Mouse (Mus musculus) CH12.LX (cell line): ENCODE data around the gene Daam1. TPM values are rescaled to one million over a fixed set of nuclear protein-coding genes. Genes with fewer than 3 reads are reported as not detected.

ENCODE experiments used
- DNase-seq: peaks from one replicate; pipeline ENCODE4 v3.0.0-alpha.2; 2013; ENCODE audit errors: extremely low read depth
- H3K27ac ChIP-seq: 2 replicates; pipeline ENCODE4 v1.5.1; 2012; ENCODE audit warnings: low read depth, mild to moderate bottlenecking, control low read depth, moderate library complexity; ENCODE audit not compliant: insufficient read depth
- H3K27me3 ChIP-seq: replicated peaks from 2 replicates; pipeline ENCODE3; 2012; ENCODE audit warnings: inconsistent platforms
- H3K36me3 ChIP-seq, 2 experiments: replicated peaks in 1 of 2; 2 replicates each; pipeline versions ENCODE3 to v1.6.1; 2012; ENCODE audit warnings: inconsistent platforms in 1 of 2, low read length in 1 of 2, mild to moderate bottlenecking in 1 of 2, mixed read lengths in 1 of 2, moderate library complexity in 1 of 2; ENCODE audit not compliant: control insufficient read depth in 1 of 2, insufficient read depth in 1 of 2
- H3K4me1 ChIP-seq, 2 experiments: 2 replicates each; pipeline ENCODE4 v1.6.1; 2012; ENCODE audit warnings: inconsistent platforms in 1 of 2, moderate library complexity in 1 of 2; ENCODE audit not compliant: insufficient read depth in 2 of 2, control insufficient read depth in 1 of 2
- H3K4me2 ChIP-seq: 2 replicates; pipeline ENCODE4 v1.6.1; 2012; ENCODE audit warnings: low read depth, mild to moderate bottlenecking, control low read depth; ENCODE audit not compliant: poor library complexity, insufficient read depth, severe bottlenecking
- H3K4me3 ChIP-seq, 3 experiments: fragments of 150-350 bp in 1 of 3; sonication (generic) in 1 of 3; replicated peaks in 1 of 3; 2 replicates each; pipeline versions ENCODE3 to v1.5.1; 2011 to 2012; ENCODE audit warnings: low read depth in 2 of 3, low read length in 2 of 3, mild to moderate bottlenecking in 2 of 3, moderate library complexity in 2 of 3, control low read depth in 1 of 3, improper control_type of control experiment in 1 of 3, inconsistent platforms in 1 of 3, mixed read lengths in 1 of 3; ENCODE audit not compliant: poor library complexity in 1 of 3
- H3K79me2 ChIP-seq: replicated peaks from 2 replicates; pipeline ENCODE4 v1.6.1; 2012; ENCODE audit warnings: mild to moderate bottlenecking, moderate library complexity; ENCODE audit not compliant: control insufficient read depth, poor library complexity, insufficient read depth, severe bottlenecking; ENCODE audit errors: extremely low read depth
- H3K9ac ChIP-seq: 2 replicates; pipeline ENCODE4 v1.6.1; 2012; ENCODE audit warnings: low read depth, mild to moderate bottlenecking, control low read depth, moderate library complexity; ENCODE audit not compliant: insufficient read depth
- H3K9me3 ChIP-seq: replicated peaks from 2 replicates; pipeline ENCODE3; 2012; ENCODE audit warnings: low read length, inconsistent platforms, mixed read lengths
- BHLHE40 ChIP-seq: IDR thresholded peaks from 2 replicates; pipeline ENCODE4 v1.6.1; 2011; ENCODE audit warnings: mild to moderate bottlenecking, low read depth, low read length, improper control_type of control experiment
- CHD1 ChIP-seq: IDR thresholded peaks from 2 replicates; pipeline ENCODE4 v1.6.1; 2012; ENCODE audit warnings: low read depth, low read length, improper control_type of control experiment, inconsistent platforms
- CTCF ChIP-seq, 2 experiments: IDR thresholded peaks in 1 of 2; conservative IDR thresholded peaks in 1 of 2; 2 replicates each; pipeline ENCODE4 v1.5.1; 2011 to 2012; ENCODE audit warnings: low read depth in 2 of 2, low read length in 2 of 2, improper control_type of control experiment in 1 of 2, inconsistent platforms in 1 of 2, mild to moderate bottlenecking in 1 of 2, moderate library complexity in 1 of 2
- E2F4 ChIP-seq: IDR thresholded peaks from 2 replicates; pipeline ENCODE4 v1.6.1; 2011; ENCODE audit warnings: low read depth, low read length, improper control_type of control experiment; ENCODE audit not compliant: insufficient replicate concordance
- ELF1 ChIP-seq: IDR thresholded peaks from 2 replicates; pipeline ENCODE4 v1.6.1; 2014; ENCODE audit warnings: low read depth, mild to moderate bottlenecking, inconsistent platforms, low read length, improper control_type of control experiment
- EP300 ChIP-seq: IDR thresholded peaks from 2 replicates; pipeline ENCODE4 v1.6.1; 2011; ENCODE audit warnings: low read length, improper control_type of control experiment
- HCFC1 ChIP-seq: IDR thresholded peaks from 2 replicates; pipeline ENCODE4 v1.6.1; 2012; ENCODE audit warnings: low read depth, mild to moderate bottlenecking, inconsistent platforms, low read length, improper control_type of control experiment
- IRF4 ChIP-seq: IDR thresholded peaks from 2 replicates; pipeline ENCODE4 v1.6.1; 2014; ENCODE audit warnings: low read depth, mild to moderate bottlenecking, inconsistent platforms, low read length, improper control_type of control experiment
- JUND ChIP-seq: conservative IDR thresholded peaks from 2 replicates; pipeline ENCODE4 v1.6.1; 2011; ENCODE audit warnings: low read depth, low read length, improper control_type of control experiment
- KAT2A ChIP-seq: IDR thresholded peaks from 2 replicates; pipeline ENCODE4 v1.6.1; 2012; ENCODE audit warnings: low read length, improper control_type of control experiment, inconsistent platforms; ENCODE audit not compliant: insufficient replicate concordance
- MXI1 ChIP-seq: IDR thresholded peaks from 2 replicates; pipeline ENCODE4 v1.6.1; 2011; ENCODE audit warnings: mild to moderate bottlenecking, low read depth, low read length, improper control_type of control experiment
- NELFE ChIP-seq: IDR thresholded peaks from 2 replicates; pipeline ENCODE4 v1.6.1; 2011; ENCODE audit warnings: low read depth, low read length, improper control_type of control experiment
- NRF1 ChIP-seq: IDR thresholded peaks from 2 replicates; pipeline ENCODE4 v1.6.1; 2014; ENCODE audit warnings: low read depth, mild to moderate bottlenecking, inconsistent platforms, low read length, improper control_type of control experiment, moderate library complexity
- SIN3A ChIP-seq: IDR thresholded peaks from 2 replicates; pipeline ENCODE4 v1.6.1; 2012; ENCODE audit warnings: low read length, improper control_type of control experiment, inconsistent platforms
- SMC3 ChIP-seq: IDR thresholded peaks from 2 replicates; pipeline ENCODE4 v1.6.1; 2011; ENCODE audit warnings: low read depth, low read length, improper control_type of control experiment
- UBTF ChIP-seq: IDR thresholded peaks from 2 replicates; pipeline ENCODE4 v1.6.1; 2012; ENCODE audit warnings: low read depth, mild to moderate bottlenecking, inconsistent platforms, low read length, improper control_type of control experiment, moderate library complexity
- ZKSCAN1 ChIP-seq: IDR thresholded peaks from 2 replicates; pipeline ENCODE4 v1.6.1; 2012; ENCODE audit warnings: low read depth, inconsistent platforms, low read length, improper control_type of control experiment, borderline replicate concordance
- ZMIZ1 ChIP-seq: IDR thresholded peaks from 2 replicates; pipeline ENCODE4 v1.6.1; 2012; ENCODE audit warnings: low read depth, mild to moderate bottlenecking, inconsistent platforms, low read length, improper control_type of control experiment
- ZNF384 ChIP-seq: IDR thresholded peaks from 2 replicates; pipeline ENCODE4 v1.6.1; 2012; ENCODE audit warnings: low read depth, low read length, improper control_type of control experiment, inconsistent platforms
- dilution Hi-C: fragments of 300-500 bp; cut with MboI; formaldehyde crosslinking; loops from 2 replicates; pipeline ENCODE4 v1.14.3; 2020; ENCODE audit warnings: low sequenced_read_pairs; ENCODE audit not compliant: extremely low pct_unique_long_range_greater_than_20kb, extremely low pct_ligation_motif_present
- in situ Hi-C: fragments of 300-500 bp; cut with MboI; formaldehyde crosslinking; loops from 3 replicates; pipeline ENCODE4 v1.14.3; 2019; ENCODE audit warnings: low sequenced_read_pairs, low pct_ligation_motif_present, low pct_unique_long_range_greater_than_20kb, mixed read lengths
- polyA plus RNA-seq: library from polyadenylated mRNA; unstranded; fragments of >175 nt; gene quantifications from 2 replicates; pipeline ENCODE4 v1.2.1, GENCODE M21; 2012; ENCODE audit warnings: low read depth; ENCODE audit not compliant: insufficient read length
- total RNA-seq, 2 experiments: library from RNA; depleted of rRNA; stranded (reverse); fragments of 300-350 nt in 1 of 2; fragments of >200 nt in 1 of 2; gene quantifications; 2 replicates each; pipeline ENCODE4 v1.2.3; 2012 to 2014

Daam1 gene
- total and polyA plus RNA-seq, 3 experiments = 10.7 to 27.9 (median 23.6) TPM

DNA sequence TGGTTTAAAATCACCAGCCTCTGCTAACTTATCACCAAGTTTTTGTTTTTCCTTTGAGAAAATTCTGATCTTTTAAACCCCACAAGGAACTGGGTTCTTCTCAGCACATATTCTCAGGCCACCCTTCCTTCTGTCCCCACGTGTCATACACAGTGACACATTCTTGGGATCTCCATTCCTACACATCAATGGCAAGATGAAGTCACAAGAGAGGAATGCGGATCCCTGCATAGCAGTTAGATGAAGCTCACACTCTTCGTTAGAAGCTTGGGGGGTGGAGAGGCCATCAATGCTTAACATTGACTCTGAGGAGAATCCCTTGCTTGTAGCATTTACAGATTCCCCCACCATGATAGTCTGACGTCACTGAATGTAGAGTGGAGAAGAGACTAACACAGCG, 10.8 kb upstream of the Daam1 start:
- Histone ChIP-seq H3K79me2 (no peaks in the 10 kb centered on the region), H3K36me3 (no peaks in the 10 kb centered on the region), H3K4me2 (no peak overlapping the region), H3K4me1 (peaks cover 11 to 25% of the 10 kb centered on the region in 2 experiments; a peak in 3 of 4 replicates), H3K27ac (no peak overlapping the region), H3K4me3 (no peak overlapping the region), H3K9ac (no peak overlapping the region), H3K9me3 (no peaks in the 10 kb centered on the region), H3K27me3 (no peaks in the 10 kb centered on the region)
- TF ChIP-seq ZMIZ1 (no peak), CTCF (conservative IDR thresholded peaks at IDR 0.05 in 1 of 2, IDR thresholded peaks at IDR 0.05 in 1 of 2; ENCODE audit: low read depth in 2 of 2, low read length in 2 of 2) (no peak), E2F4 (no peak), HCFC1 (no peak), SIN3A (no peak), ZNF384 (no peak), EP300 (no peak), KAT2A (no peak), SMC3 (no peak), CHD1 (no peak), MXI1 (no peak), IRF4 (no peak), ZKSCAN1 (no peak), BHLHE40 (no peak), NRF1 (no peak), NELFE (no peak), UBTF (no peak)
- in situ Hi-C loops = loop anchor here (10.0 kb wide), 1 partner anchor 155 kb away; no protein-coding TSS in a partner anchor
- no peak for DNase-seq
- dilution Hi-C loops = no loop called here

DNA sequence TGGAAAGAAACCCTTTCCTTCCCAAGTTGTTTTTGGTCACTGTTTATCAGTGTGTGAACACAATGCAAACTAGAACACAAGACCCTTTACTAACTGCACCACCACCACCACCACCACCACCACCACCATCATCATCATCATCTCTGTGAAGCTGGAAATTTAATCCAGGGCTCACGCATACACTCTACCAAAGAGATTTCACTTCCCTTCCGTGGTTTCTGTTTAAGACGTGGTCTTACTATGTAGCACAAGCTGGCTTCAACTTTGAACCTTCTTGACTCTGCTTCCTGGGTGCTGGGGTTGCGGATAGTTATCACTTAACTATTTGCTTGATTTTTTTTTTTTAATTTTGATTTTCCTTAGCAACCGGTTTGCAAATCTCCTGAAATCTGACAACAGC, 9.6 kb upstream of the Daam1 start:
- Histone ChIP-seq H3K9me3 (no peaks in the 10 kb centered on the region), H3K4me3 (no peak overlapping the region), H3K4me1 (peaks cover 13 to 31% of the 10 kb centered on the region in 2 experiments; a peak in 3 of 4 replicates), H3K27me3 (peaks cover 2% of the 10 kb centered on the region), H3K27ac (no peak overlapping the region), H3K4me2 (peak overlapping the region; percentile 32), H3K79me2 (no peaks in the 10 kb centered on the region), H3K36me3 (no peaks in the 10 kb centered on the region), H3K9ac (no peak overlapping the region)
- peak; percentile 37 for DNase-seq
- in situ Hi-C loops (loop anchor here (10.0 kb wide), 1 partner anchor 154 kb away; no protein-coding TSS in a partner anchor), dilution Hi-C loops (no loop called here)
- TF ChIP-seq EP300 = peak; percentile 15; the same call in 1 of the 2 replicates
- no peak for TF ChIP-seq SIN3A
- TF ChIP-seq ZKSCAN1 = no peak
- peak; percentile 75 for TF ChIP-seq IRF4
- peak; percentile 50 for TF ChIP-seq BHLHE40
- no peak for TF ChIP-seq ZMIZ1
- 0 out of 2 replicates have a peak, but pooled peaks have one; percentile 9 for TF ChIP-seq ELF1
- TF ChIP-seq JUND = no peak
